ENCODE assay signal across 13 mouse cellular contexts in genomic region chr8:94888383-94889036, GRCm38 (mm10). TPM values are rescaled to one million over a fixed set of nuclear protein-coding genes. Genes with fewer than 3 reads are reported as not detected.
A peak's percentile ranks its signal among the peaks of the same experiment; 100 is the strongest.
DNase-seq lines count a peak whose midpoint lies in the region; ATAC-seq and TF ChIP-seq lines count a peak whose summit lies in the region.
"Had no signal": no experiment of that assay in that cellular context is flagged by ENCODE, and none has a peak within 500 bp of the region (broad histone marks: within the 10 kb centered on the region; RNA-seq: fewer than 3 reads in every experiment).

No protein-coding gene starts in this region.

- H3K4me2 ChIP-seq in hindbrain, postnatal 0 days (ENCODE audit: low read depth, low read length), result no peak overlapping the region
- H3K4me2 ChIP-seq in hindbrain, embryonic 14.5 days (replicated peaks), result no peak overlapping the region
- peak overlapping the region; percentile 19 for H3K4me2 ChIP-seq in embryonic facial prominence, embryonic 13.5 days
- H3K4me2 ChIP-seq in liver, embryonic 15.5 days, result peak overlapping the region; percentile 61
- H3K4me2 ChIP-seq: midbrain, embryonic 15.5 days; neural tube, embryonic 13.5 days had no signal

- H3K4me3 ChIP-seq in hindbrain, postnatal 0 days (ENCODE audit: low read length), result no peak overlapping the region
- no peak overlapping the region for H3K4me3 ChIP-seq in hindbrain, embryonic 14.5 days (replicated peaks; ENCODE audit: low read length)
- H3K4me3 ChIP-seq in embryonic facial prominence, embryonic 13.5 days, result no peak overlapping the region
- peak overlapping the region; percentile 27 for H3K4me3 ChIP-seq in liver, embryonic 15.5 days (replicated peaks)
- H3K4me3 ChIP-seq: midbrain, embryonic 15.5 days; neural tube, embryonic 13.5 days had no signal

- TF ChIP-seq CTCF in hindbrain, postnatal 0 days (IDR thresholded peaks at IDR 0.05; ENCODE audit: low read depth), result no peak

- no peaks in the 10 kb centered on the region for H3K9me3 ChIP-seq in hindbrain, postnatal 0 days (ENCODE audit: low read length)
- H3K9me3 ChIP-seq in hindbrain, embryonic 14.5 days (ENCODE audit: control insufficient read depth, low read length), result no peaks in the 10 kb centered on the region
- H3K9me3 ChIP-seq in embryonic facial prominence, embryonic 13.5 days, result no peaks in the 10 kb centered on the region
- H3K9me3 ChIP-seq in liver, embryonic 15.5 days (replicated peaks), result no peaks in the 10 kb centered on the region
- H3K9me3 ChIP-seq: midbrain, embryonic 15.5 days; neural tube, embryonic 13.5 days had no signal

- ATAC-seq in hindbrain, postnatal 0 days, result peak; percentile 40; the same call in 1 of the 2 replicates
- ATAC-seq in hindbrain, embryonic 14.5 days (ENCODE audit: low FRiP score), result no peak
- peak; percentile 48; the same call in 1 of the 2 replicates for ATAC-seq in embryonic facial prominence, embryonic 13.5 days (ENCODE audit: insufficient number of reproducible peaks, insufficient read depth, low FRiP score, low TSS enrichment, low read depth)
- ATAC-seq in erythroid progenitor cell, adult 5-6 weeks (replicated peaks; ENCODE audit: low FRiP score, poor library complexity, severe bottlenecking), result 0 out of 2 replicates have a peak, but pooled peaks have one; percentile 20
- peak; percentile 69 for ATAC-seq in liver, embryonic 15.5 days (ENCODE audit: insufficient read depth)
- ATAC-seq: forebrain, embryonic 14.5 days; midbrain, embryonic 15.5 days had no signal

- DNase-seq in hindbrain, postnatal 0 days (ENCODE audit: low spot score), result no peak
- no peak for DNase-seq in hindbrain, embryonic 14.5 days (ENCODE audit: low spot score)
- DNase-seq in layer of hippocampus, adult 8-10 months (ENCODE audit: low spot score in 2 of 2), result no peak
- no peak for DNase-seq in cerebellum, adult 11-12 months
- DNase-seq: embryo, embryonic 11 days; kidney, adult 18-20 months had no signal

- H3K36me3 ChIP-seq in hindbrain, postnatal 0 days (ENCODE audit: insufficient read depth, low read length), result no peaks in the 10 kb centered on the region
- no peaks in the 10 kb centered on the region for H3K36me3 ChIP-seq in hindbrain, embryonic 14.5 days (replicated peaks; ENCODE audit: control insufficient read depth, insufficient read depth)
- no peaks in the 10 kb centered on the region for H3K36me3 ChIP-seq in embryonic facial prominence, embryonic 13.5 days
- no peaks in the 10 kb centered on the region for H3K36me3 ChIP-seq in liver, embryonic 15.5 days (replicated peaks)
- H3K36me3 ChIP-seq: midbrain, embryonic 15.5 days; neural tube, embryonic 13.5 days had no signal

- H3K4me1 ChIP-seq in hindbrain, postnatal 0 days (ENCODE audit: insufficient read depth, low read length), result no peaks in the 10 kb centered on the region
- no peaks in the 10 kb centered on the region for H3K4me1 ChIP-seq in hindbrain, embryonic 14.5 days (replicated peaks; ENCODE audit: control insufficient read depth, insufficient read depth, low read length)
- no peaks in the 10 kb centered on the region for H3K4me1 ChIP-seq in embryonic facial prominence, embryonic 13.5 days
- peaks cover 34% of the 10 kb centered on the region for H3K4me1 ChIP-seq in liver, embryonic 15.5 days (replicated peaks)
- H3K4me1 ChIP-seq: midbrain, embryonic 15.5 days; neural tube, embryonic 13.5 days had no signal

- 38% methylated on average over 14 of the region's 14 CpGs for WGBS in hindbrain, postnatal 0 days
- 33% methylated on average over 14 of the region's 14 CpGs for WGBS in hindbrain, embryonic 14.5 days
- WGBS in embryonic facial prominence, embryonic 13.5 days, result 30% methylated on average over 14 of the region's 14 CpGs
- 23% methylated on average over 14 of the region's 14 CpGs for WGBS in liver, embryonic 15.5 days (ENCODE audit: insufficient replicate concordance)

- no peak overlapping the region for H3K27ac ChIP-seq in hindbrain, postnatal 0 days
- H3K27ac ChIP-seq in hindbrain, embryonic 14.5 days, result no peak overlapping the region
- no peak overlapping the region for H3K27ac ChIP-seq in embryonic facial prominence, embryonic 13.5 days
- H3K27ac ChIP-seq in liver, embryonic 15.5 days (replicated peaks), result peak overlapping the region; percentile 31
- H3K27ac ChIP-seq: midbrain, embryonic 15.5 days; neural tube, embryonic 13.5 days had no signal

- H3K27me3 ChIP-seq in hindbrain, postnatal 0 days (ENCODE audit: insufficient read depth, low read length), result no peaks in the 10 kb centered on the region
- H3K27me3 ChIP-seq in hindbrain, embryonic 14.5 days (ENCODE audit: control insufficient read depth, insufficient read depth, low read length), result no peaks in the 10 kb centered on the region
- no peaks in the 10 kb centered on the region for H3K27me3 ChIP-seq in embryonic facial prominence, embryonic 13.5 days
- H3K27me3 ChIP-seq in liver, embryonic 15.5 days, result peaks cover 61% of the 10 kb centered on the region
- H3K27me3 ChIP-seq: midbrain, embryonic 15.5 days had no signal

- H3K9ac ChIP-seq in hindbrain, postnatal 0 days (replicated peaks; ENCODE audit: low read length), result no peak overlapping the region
- no peak overlapping the region for H3K9ac ChIP-seq in hindbrain, embryonic 14.5 days
- no peak overlapping the region for H3K9ac ChIP-seq in embryonic facial prominence, embryonic 13.5 days
- H3K9ac ChIP-seq in liver, embryonic 15.5 days, result peak overlapping the region; percentile 46; the same call in 1 of the 2 replicates
- H3K9ac ChIP-seq: midbrain, embryonic 15.5 days; neural tube, embryonic 13.5 days had no signal

RNA-seq across cellular contexts. Expression of gene Dok4, which starts 12.4 kb away (rescaled TPM):
- total RNA-seq in hindbrain, postnatal 0 days (2014; rRNA removed), result 121 and 127 TPM in 2 replicates
- polyA plus RNA-seq in hindbrain, postnatal 0 days (2015; fragmentation: Nextera tagmentation; extraction: Ambion mirVana), result 60.8 and 66.9 TPM in 2 replicates
- polyA plus RNA-seq in hindbrain, embryonic 14.5 days (2014; fragmentation: Nextera tagmentation; extraction: Ambion mirVana), result 65.2 and 68.7 TPM in 2 replicates
- 23.2 and 23.7 TPM in 2 replicates for polyA plus RNA-seq in embryonic facial prominence, embryonic 13.5 days (2015; fragmentation: Nextera tagmentation; extraction: Ambion mirVana)
- 12.2 and 13.0 TPM in 2 replicates for total RNA-seq in erythroid progenitor cell, adult 5-6 weeks (2015; ENCODE audit: low replicate concordance)
- 11.0 and 12.8 TPM in 2 replicates for total RNA-seq in erythroid progenitor cell, adult 5-6 weeks (2017; ENCODE audit: low replicate concordance)
- 11.0 and 12.9 TPM in 2 replicates for polyA plus RNA-seq in liver, embryonic 15.5 days (2015; fragmentation: Nextera tagmentation; extraction: Ambion mirVana)
- 10 to 100 TPM; 18.1 to 22.7 (median 19.8) TPM for total RNA-seq in layer of hippocampus, adult 8-10 months (2022)

RNA-seq across cellular contexts. Expression of gene Ccdc102a, which starts 29.4 kb away (rescaled TPM):
- 7.8 and 12.8 TPM in 2 replicates for total RNA-seq in hindbrain, postnatal 0 days (2014; rRNA removed)
- 5.5 and 6.1 TPM in 2 replicates for polyA plus RNA-seq in hindbrain, postnatal 0 days (2015; fragmentation: Nextera tagmentation; extraction: Ambion mirVana)
- polyA plus RNA-seq in hindbrain, embryonic 14.5 days (2014; fragmentation: Nextera tagmentation; extraction: Ambion mirVana), result 7.1 and 9.0 TPM in 2 replicates
- 38.0 and 40.7 TPM in 2 replicates for polyA plus RNA-seq in embryonic facial prominence, embryonic 13.5 days (2015; fragmentation: Nextera tagmentation; extraction: Ambion mirVana)
- not detected in 2 replicates for total RNA-seq in erythroid progenitor cell, adult 5-6 weeks (2015; ENCODE audit: low replicate concordance)
- 0.15 and 0.51 TPM in 2 replicates for total RNA-seq in erythroid progenitor cell, adult 5-6 weeks (2017; ENCODE audit: low replicate concordance)
- 2.3 TPM in 2 replicates for polyA plus RNA-seq in liver, embryonic 15.5 days (2015; fragmentation: Nextera tagmentation; extraction: Ambion mirVana)
- total RNA-seq in layer of hippocampus, adult 8-10 months (2022), result 1 to 10 TPM; 1.0 to 2.6 (median 1.4) TPM

RNA-seq across cellular contexts. Expression of gene Polr2c, which starts 31.3 kb away (rescaled TPM):
- total RNA-seq in hindbrain, postnatal 0 days (2014; rRNA removed), result 65.3 and 81.6 TPM in 2 replicates
- polyA plus RNA-seq in hindbrain, postnatal 0 days (2015; fragmentation: Nextera tagmentation; extraction: Ambion mirVana), result 102 TPM in 2 replicates
- 111 TPM in 2 replicates for polyA plus RNA-seq in hindbrain, embryonic 14.5 days (2014; fragmentation: Nextera tagmentation; extraction: Ambion mirVana)
- 152 and 159 TPM in 2 replicates for polyA plus RNA-seq in embryonic facial prominence, embryonic 13.5 days (2015; fragmentation: Nextera tagmentation; extraction: Ambion mirVana)
- 34.0 and 42.2 TPM in 2 replicates for total RNA-seq in erythroid progenitor cell, adult 5-6 weeks (2015; ENCODE audit: low replicate concordance)
- 17.5 and 40.3 TPM in 2 replicates for total RNA-seq in erythroid progenitor cell, adult 5-6 weeks (2017; ENCODE audit: low replicate concordance)
- polyA plus RNA-seq in liver, embryonic 15.5 days (2015; fragmentation: Nextera tagmentation; extraction: Ambion mirVana), result 70.5 and 74.1 TPM in 2 replicates
- 10 to 100 TPM; 62.9 to 80.4 (median 72.9) TPM for total RNA-seq in layer of hippocampus, adult 8-10 months (2022)

RNA-seq across cellular contexts. Expression of gene Adgrg5, which starts 35.0 kb away (rescaled TPM):
- total RNA-seq in hindbrain, postnatal 0 days (2014; rRNA removed), result not detected in 2 replicates
- polyA plus RNA-seq in hindbrain, postnatal 0 days (2015; fragmentation: Nextera tagmentation; extraction: Ambion mirVana), result 0.11 TPM in 1 of 2 replicates, not detected in the other
- 0.23 and 0.27 TPM in 2 replicates for polyA plus RNA-seq in hindbrain, embryonic 14.5 days (2014; fragmentation: Nextera tagmentation; extraction: Ambion mirVana)
- polyA plus RNA-seq in embryonic facial prominence, embryonic 13.5 days (2015; fragmentation: Nextera tagmentation; extraction: Ambion mirVana), result 0.07 and 0.12 TPM in 2 replicates
- total RNA-seq in erythroid progenitor cell, adult 5-6 weeks (2015; ENCODE audit: low replicate concordance), result not detected in 2 replicates
- 0.39 TPM in 1 of 2 replicates, not detected in the other for total RNA-seq in erythroid progenitor cell, adult 5-6 weeks (2017; ENCODE audit: low replicate concordance)
- 0.25 TPM in 2 replicates for polyA plus RNA-seq in liver, embryonic 15.5 days (2015; fragmentation: Nextera tagmentation; extraction: Ambion mirVana)
- total RNA-seq in layer of hippocampus, adult 8-10 months (2022), result under 1 TPM in 2 of 4 experiments, not detected in 2; 0.73 to 0.85 TPM
- total RNA-seq: layer of hippocampus, postnatal 14 days had no signal
- polyA plus RNA-seq: forebrain, embryonic 14.5 days had no signal

RNA-seq across cellular contexts. Expression of gene Ciapin1, which starts 50.4 kb away (rescaled TPM):
- total RNA-seq in hindbrain, postnatal 0 days (2014; rRNA removed), result 62.5 and 72.6 TPM in 2 replicates
- polyA plus RNA-seq in hindbrain, postnatal 0 days (2015; fragmentation: Nextera tagmentation; extraction: Ambion mirVana), result 139 and 144 TPM in 2 replicates
- 151 and 171 TPM in 2 replicates for polyA plus RNA-seq in hindbrain, embryonic 14.5 days (2014; fragmentation: Nextera tagmentation; extraction: Ambion mirVana)
- 109 and 123 TPM in 2 replicates for polyA plus RNA-seq in embryonic facial prominence, embryonic 13.5 days (2015; fragmentation: Nextera tagmentation; extraction: Ambion mirVana)
- total RNA-seq in erythroid progenitor cell, adult 5-6 weeks (2015; ENCODE audit: low replicate concordance), result 27.4 and 66.7 TPM in 2 replicates
- total RNA-seq in erythroid progenitor cell, adult 5-6 weeks (2017; ENCODE audit: low replicate concordance), result 36.8 and 46.6 TPM in 2 replicates
- polyA plus RNA-seq in liver, embryonic 15.5 days (2015; fragmentation: Nextera tagmentation; extraction: Ambion mirVana), result 46.6 and 48.2 TPM in 2 replicates
- 10 to 100 TPM; 62.0 to 88.0 (median 71.0) TPM for total RNA-seq in layer of hippocampus, adult 8-10 months (2022)

Comparison
In these comparisons a context has a peak if more than half of its experiments do, and no peak if none do; other contexts are left out.
1. H3K4me2 ChIP-seq: peak in embryonic facial prominence, embryonic 13.5 days (single experiment) and liver, embryonic 15.5 days (single experiment); none in hindbrain, postnatal 0 days (single experiment) and hindbrain, embryonic 14.5 days (single experiment).